Mouse (Mus musculus): ENCODE data around the gene Acvr1b.

Gene Acvr1b

DNA sequence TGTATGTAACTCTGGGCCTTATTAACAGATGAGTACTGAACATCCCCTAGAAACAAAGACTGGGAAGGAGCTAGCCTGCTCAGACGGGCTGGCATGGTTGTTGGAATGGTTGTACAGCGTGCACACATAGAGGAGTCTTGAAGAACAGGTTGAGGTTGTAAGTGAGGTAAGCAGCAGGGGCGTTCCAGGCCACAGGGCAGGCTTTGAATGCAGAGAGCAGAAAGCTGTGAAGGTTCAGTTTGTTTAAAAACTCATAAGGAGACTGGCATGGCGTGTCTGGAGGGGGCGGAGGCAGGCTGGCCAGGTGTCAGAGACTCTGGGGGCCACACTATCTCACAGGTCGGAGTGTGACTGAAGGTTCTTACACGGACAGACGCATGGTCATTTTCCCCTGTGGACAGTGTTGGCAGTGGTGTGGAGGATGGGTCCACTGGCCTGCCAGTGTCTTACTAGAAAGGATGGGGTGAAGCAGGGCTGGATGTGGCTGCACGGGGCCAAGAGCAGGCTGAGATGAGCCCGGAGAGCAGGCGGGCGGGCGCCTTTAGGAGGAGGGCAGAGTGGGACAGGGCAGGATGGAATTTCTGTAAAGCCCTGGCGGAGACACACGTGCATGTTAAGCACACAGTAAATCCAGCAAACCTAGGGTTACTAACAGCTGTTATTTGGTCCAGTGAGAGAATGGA lies 23.8 kb downstream of the Acvr1b start:
- DNase-seq (ENCODE audit: low spot score): no peak

- DNase-seq (ENCODE audit: low spot score): peak; percentile 59
These were observed 24.4 kb downstream of the Acvr1b start for GRCm38 (mm10) chr15:101198218-101198617.

GRCm38 (mm10) chr15:101198850-101199249 lies 25.0 kb downstream of the Acvr1b start:
- DNase-seq (ENCODE audit: low spot score): no peak

- DNase-seq (ENCODE audit: low spot score): no peak
These were observed 27.0 kb downstream of the Acvr1b start for GRCm38 (mm10) chr15:101200777-101201295.

GRCm38 (mm10) chr15:101201414-101201813 lies 27.5 kb downstream of the Acvr1b start:
- DNase-seq (ENCODE audit: low spot score): no peak

DNA sequence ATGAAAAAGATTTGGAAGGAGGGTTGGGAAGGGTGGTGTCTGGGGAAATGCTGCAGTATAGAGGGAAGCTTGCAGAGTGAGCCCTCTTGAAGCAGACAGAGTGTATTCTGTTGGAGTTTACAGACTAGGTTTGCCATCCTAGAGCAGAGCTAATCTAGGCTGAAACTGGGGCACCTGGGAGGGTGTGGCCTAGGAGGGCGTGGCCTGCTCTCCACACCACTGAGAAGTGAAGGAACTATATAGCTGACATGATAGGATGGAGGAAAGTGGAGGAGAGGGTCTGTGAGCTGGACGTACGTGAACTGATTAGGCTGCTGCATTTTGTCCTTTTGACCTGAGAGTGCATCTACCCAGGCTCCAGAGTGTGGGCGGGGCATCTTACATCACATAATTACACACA lies 29.8 kb downstream of the Acvr1b start:
- DNase-seq (ENCODE audit: low spot score): no peak

GRCm38 (mm10) chr15:101204781-101205180 lies 30.9 kb downstream of the Acvr1b start:
- no peak for DNase-seq (ENCODE audit: low spot score)

- DNase-seq (ENCODE audit: low spot score): no peak
These were observed 36.4 kb downstream of the Acvr1b start for GRCm38 (mm10) chr15:101210228-101210627.

- no peak for DNase-seq (ENCODE audit: low spot score)
These were observed 37.2 kb downstream of the Acvr1b start for GRCm38 (mm10) chr15:101210998-101211613.

GRCm38 (mm10) chr15:101212435-101212834 lies 38.6 kb downstream of the Acvr1b start:
- DNase-seq (ENCODE audit: low spot score): no peak

- DNase-seq (ENCODE audit: low spot score): no peak
These were observed 41.3 kb downstream of the Acvr1b start for GRCm38 (mm10) chr15:101215136-101215535.

DNA sequence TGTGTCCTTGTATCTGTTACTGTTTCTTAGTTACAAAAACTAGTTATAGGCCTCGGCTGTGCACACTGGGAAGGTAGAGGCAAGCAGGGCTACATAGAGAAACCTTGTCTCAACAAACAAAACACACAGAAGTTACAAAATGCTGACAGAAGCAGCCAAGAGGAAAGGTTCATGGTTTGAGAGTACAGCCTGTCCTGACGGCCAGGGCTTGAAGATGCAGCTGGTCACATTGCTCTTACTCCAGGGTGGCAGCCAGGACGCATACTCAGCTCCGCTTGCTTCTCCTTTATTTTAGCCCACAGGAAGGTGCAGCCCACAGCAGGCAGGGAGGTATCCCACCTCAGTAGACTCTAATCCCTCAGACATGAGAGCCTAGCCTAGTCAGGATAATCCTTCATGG lies 42.2 kb downstream of the Acvr1b start:
- no peak for DNase-seq (ENCODE audit: low spot score)

GRCm38 (mm10) chr15:101220905-101221297 lies 47.0 kb downstream of the Acvr1b start:
- no peak for DNase-seq (ENCODE audit: low spot score)

DNA sequence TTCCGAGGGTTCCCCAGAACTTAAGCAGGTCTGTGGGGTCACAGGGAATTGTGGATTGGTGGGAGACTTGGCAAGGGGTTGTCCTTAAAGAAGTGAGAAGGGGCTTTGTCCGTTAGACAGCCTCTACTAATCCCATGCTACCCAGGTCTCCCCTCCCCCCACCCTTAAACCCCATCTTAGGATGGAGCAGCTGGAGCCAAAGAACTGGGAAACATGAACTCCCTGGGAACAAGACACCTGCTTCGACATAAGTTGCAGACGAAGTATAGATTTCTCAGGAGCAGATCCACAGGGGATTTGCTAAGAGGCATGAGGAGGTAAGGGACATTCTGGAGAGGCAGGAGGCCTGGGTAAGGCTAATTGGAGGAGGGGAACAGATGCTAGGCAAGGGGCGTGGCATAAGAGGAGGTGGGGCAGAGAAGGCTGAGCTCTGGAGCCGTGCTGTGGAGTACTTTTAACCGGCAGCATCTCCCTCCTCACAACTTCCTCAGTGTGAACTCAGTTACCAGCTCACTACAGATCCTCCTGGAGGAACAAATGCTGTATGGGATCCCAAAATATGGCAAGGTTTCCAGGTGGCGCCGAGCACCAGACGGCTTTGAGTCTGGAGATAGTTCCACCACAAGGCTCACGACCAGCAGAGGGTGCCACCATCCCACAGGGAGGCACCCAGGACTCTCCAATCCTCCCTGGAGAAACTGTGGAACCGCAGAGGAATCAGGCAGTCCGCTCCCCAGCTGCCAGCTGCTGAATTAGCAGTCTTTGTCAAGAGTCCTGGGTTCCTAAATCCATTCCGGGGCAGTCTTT lies 47.6 kb downstream of the Acvr1b start:
- DNase-seq (ENCODE audit: low spot score): peak; percentile 56

DNA sequence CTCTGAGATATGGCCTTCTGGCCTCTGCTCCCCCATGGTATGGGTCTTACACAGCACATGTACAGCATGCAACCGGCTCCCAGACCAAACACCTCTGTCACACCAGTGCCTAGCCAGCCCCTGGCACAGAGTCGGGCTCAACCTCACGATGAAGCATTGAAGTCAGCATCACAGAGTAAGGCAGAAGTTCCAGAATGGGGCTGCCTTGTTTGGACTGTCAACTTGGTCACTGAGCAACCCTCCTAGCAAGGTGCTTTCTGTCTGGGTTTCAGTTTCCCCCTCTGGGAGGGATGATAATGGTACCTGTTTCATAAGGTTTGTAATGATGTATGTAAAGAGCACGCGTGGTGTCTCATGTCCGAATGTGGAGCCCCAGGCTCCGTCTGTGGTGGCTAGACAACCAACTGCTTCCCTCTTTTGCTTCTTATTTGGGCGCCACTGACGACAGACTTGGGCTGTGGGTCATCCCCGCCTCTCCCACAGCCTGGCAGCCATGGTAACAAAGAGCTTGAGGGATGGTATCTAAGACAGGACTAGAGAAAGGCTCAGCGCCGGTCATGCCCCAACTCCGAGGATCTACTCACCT lies 49.1 kb downstream of the Acvr1b start:
- DNase-seq (ENCODE audit: low spot score): no peak

GRCm38 (mm10) chr15:101223596-101223995 lies 49.7 kb downstream of the Acvr1b start:
- DNase-seq (ENCODE audit: low spot score): no peak

DNA sequence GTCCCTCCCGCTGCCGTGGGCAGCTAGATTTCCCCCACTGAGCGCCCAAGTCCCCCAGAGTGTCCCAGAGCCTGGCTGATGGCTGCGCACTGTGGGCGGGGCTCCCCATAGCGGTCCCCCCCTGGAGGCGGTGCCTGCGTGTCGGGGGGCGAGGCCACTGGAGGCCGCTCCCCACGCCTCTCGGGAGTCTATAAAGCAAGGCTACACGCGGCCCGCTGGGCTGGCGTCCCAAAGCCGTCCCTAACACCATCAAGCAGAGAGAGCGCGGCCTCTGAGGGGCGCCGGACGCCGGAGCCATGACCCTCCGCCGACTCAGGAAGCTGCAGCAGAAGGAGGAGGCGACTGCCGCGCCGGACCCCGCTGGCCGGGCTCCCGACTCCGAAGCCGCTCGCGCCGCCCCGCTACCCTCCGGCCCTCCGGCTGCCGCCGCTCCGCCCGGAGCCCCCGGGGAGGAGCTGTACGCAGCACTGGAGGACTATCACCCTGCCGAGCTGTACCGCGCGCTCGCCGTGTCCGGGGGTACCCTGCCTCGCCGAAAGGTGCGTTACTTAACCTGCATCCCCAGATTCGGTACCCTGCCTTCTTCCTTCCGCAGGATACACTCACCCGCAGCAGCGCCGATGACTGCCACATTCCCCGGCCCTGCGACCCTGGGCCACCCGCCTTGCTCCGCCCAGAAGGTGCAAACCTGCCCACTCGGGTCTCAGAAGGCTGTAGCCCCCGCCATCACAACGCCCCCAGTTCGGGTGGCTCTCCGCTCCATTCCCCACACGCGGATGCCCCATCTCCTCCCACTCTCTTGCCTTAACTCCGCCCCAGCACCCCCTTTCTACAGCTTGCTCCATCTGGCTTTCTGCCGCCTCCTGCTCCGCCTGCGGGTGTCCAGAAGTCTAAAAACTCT lies 50.4 kb downstream of the Acvr1b start, which contains the start of gene Grasp:
Grasp (plus strand) TSS at position 183 of the 901 bp plus-strand sequence.
- peak; percentile 79 for DNase-seq (ENCODE audit: low spot score)

GRCm38 (mm10) chr15:101224977-101225376 lies 51.1 kb downstream of the Acvr1b start:
- no peak for DNase-seq (ENCODE audit: low spot score)

DNA sequence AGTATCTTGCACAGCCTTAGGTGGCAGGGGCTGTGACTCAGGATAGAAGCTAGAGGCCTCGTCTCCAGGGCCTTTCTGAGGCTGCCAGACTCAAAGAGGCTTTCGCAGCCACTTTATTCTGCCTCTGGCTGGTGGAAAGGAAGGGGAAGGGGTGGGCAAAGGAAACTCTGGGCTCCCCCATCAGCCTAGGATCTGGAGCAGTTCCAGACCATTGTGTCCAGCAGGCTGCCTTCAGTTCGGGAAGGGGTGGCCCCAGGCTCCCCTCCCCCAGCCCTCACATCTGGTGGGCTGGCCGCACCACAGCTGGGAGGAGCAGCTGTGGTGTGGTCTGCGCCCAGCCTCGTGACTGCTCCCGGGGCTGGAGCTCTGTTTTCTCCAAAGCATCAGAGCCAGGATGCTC lies 54.1 kb downstream of the Acvr1b start:
- peak; percentile 32 for DNase-seq (ENCODE audit: low spot score)

DNA sequence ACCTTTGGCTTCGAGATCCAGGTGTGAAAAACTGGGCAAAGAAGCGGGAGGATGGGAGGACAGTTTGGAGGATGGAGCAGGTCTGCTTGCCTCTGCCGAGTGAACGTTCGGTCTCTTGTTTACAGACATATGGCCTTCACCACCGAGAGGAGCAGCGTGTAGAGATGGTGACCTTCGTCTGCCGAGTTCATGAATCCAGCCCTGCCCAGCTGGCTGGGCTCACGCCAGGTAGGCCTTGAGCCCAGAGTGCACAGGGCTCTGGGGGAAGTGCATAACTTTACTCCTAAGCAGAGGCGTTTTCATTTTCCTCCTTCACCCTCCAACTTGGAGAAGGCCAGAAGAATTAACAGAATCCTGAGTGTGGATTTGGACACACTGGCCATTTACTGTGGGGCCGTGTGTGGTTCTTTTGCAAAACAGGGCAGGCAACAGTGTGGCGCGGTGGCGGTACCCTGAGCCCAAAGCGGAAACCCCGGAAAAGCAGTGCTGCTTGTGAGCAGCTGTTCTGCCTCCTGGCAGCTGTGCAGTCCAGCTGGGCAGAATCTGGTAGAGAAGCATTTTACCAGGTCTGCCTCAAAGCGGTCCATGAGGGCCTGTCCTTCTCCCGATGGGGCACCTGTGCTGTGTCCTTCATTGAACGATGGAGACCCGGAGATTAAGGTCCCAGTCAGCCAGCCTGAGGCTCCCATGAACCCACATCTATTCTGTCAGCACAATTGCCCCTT lies 55.2 kb downstream of the Acvr1b start:
- DNase-seq (ENCODE audit: low spot score): no peak

DNA sequence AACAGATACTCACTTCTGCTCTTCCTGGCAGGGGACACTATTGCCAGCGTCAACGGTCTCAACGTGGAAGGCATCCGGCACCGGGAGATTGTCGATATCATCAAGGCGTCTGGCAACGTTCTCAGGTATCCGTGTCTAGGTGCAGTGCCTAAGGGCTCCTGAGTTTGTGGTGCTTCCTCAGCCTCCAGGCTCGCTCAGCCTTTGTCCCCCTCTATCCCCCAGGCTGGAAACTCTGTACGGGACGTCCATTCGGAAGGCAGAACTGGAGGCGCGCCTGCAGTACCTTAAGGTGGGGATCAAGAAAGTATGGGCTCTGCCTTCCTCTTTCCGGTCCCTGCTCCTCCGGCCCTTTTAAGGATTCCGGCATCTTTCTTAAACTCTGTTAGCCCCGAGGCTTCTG lies 56.6 kb downstream of the Acvr1b start:
- DNase-seq (ENCODE audit: low spot score): no peak

All from yolk sac, embryonic 10.5 days (tissue).